Mouse (Mus musculus): ENCODE measurements around the gene Abcc1.

The Abcc1 gene

GRCm38 (mm10) chr16:14376352-14376751 lies 15.0 kb downstream of the Abcc1 start:
- no peak for DNase-seq (ENCODE audit: low read depth, low spot score)

GRCm38 (mm10) chr16:14377321-14377720 lies 16.0 kb downstream of the Abcc1 start:
- DNase-seq (ENCODE audit: low read depth, low spot score) = peak; percentile 96

GRCm38 (mm10) chr16:14378654-14379053 lies 17.3 kb downstream of the Abcc1 start:
- no peak for DNase-seq (ENCODE audit: low read depth, low spot score)

- no peak for DNase-seq (ENCODE audit: low read depth, low spot score)
Observed at GRCm38 (mm10) chr16:14379888-14380287, 18.5 kb downstream of the Abcc1 start.

- peak; percentile 84 for DNase-seq (ENCODE audit: low read depth, low spot score)
Observed at GRCm38 (mm10) chr16:14381061-14381665, 19.8 kb downstream of the Abcc1 start.

GRCm38 (mm10) chr16:14399303-14399702 lies 37.9 kb downstream of the Abcc1 start:
- DNase-seq (ENCODE audit: low read depth, low spot score) = no peak

GRCm38 (mm10) chr16:14403507-14403906 lies 42.1 kb downstream of the Abcc1 start:
- no peak for DNase-seq (ENCODE audit: low read depth, low spot score)

GRCm38 (mm10) chr16:14405636-14406035 lies 44.3 kb downstream of the Abcc1 start:
- DNase-seq (ENCODE audit: low read depth, low spot score) = no peak

- DNase-seq (ENCODE audit: low read depth, low spot score) = no peak
Observed at GRCm38 (mm10) chr16:14409124-14409523, 47.8 kb downstream of the Abcc1 start.

- DNase-seq (ENCODE audit: low read depth, low spot score) = no peak
Observed at GRCm38 (mm10) chr16:14409776-14410175, 48.4 kb downstream of the Abcc1 start.

- DNase-seq (ENCODE audit: low read depth, low spot score) = no peak
Observed at GRCm38 (mm10) chr16:14410611-14411010, 49.3 kb downstream of the Abcc1 start.

- DNase-seq (ENCODE audit: low read depth, low spot score) = no peak
Observed at GRCm38 (mm10) chr16:14411156-14411555, 49.8 kb downstream of the Abcc1 start.

- DNase-seq (ENCODE audit: low read depth, low spot score) = no peak
Observed at GRCm38 (mm10) chr16:14412551-14412950, 51.2 kb downstream of the Abcc1 start.

- no peak for DNase-seq (ENCODE audit: low read depth, low spot score)
Observed at GRCm38 (mm10) chr16:14415206-14415605, 53.8 kb downstream of the Abcc1 start.

GRCm38 (mm10) chr16:14416957-14417618 lies 55.7 kb downstream of the Abcc1 start:
- no peak for DNase-seq (ENCODE audit: low read depth, low spot score)

- no peak for DNase-seq (ENCODE audit: low read depth, low spot score)
Observed at GRCm38 (mm10) chr16:14420496-14421132, 59.3 kb downstream of the Abcc1 start.

- DNase-seq (ENCODE audit: low read depth, low spot score) = no peak
Observed at GRCm38 (mm10) chr16:14422081-14422480, 60.7 kb downstream of the Abcc1 start.

GRCm38 (mm10) chr16:14429371-14429770 lies 68.0 kb downstream of the Abcc1 start:
- DNase-seq (ENCODE audit: low read depth, low spot score) = no peak

- no peak for DNase-seq (ENCODE audit: low read depth, low spot score)
Observed at GRCm38 (mm10) chr16:14432996-14433395, 71.6 kb downstream of the Abcc1 start.

- DNase-seq (ENCODE audit: low read depth, low spot score) = no peak
Observed at GRCm38 (mm10) chr16:14435526-14435925, 74.2 kb downstream of the Abcc1 start.

- no peak for DNase-seq (ENCODE audit: low read depth, low spot score)
Observed at GRCm38 (mm10) chr16:14437446-14437982, 76.2 kb downstream of the Abcc1 start.

GRCm38 (mm10) chr16:14438561-14438960 lies 77.2 kb downstream of the Abcc1 start:
- DNase-seq (ENCODE audit: low read depth, low spot score) = no peak

GRCm38 (mm10) chr16:14439081-14439480 lies 77.7 kb downstream of the Abcc1 start:
- no peak for DNase-seq (ENCODE audit: low read depth, low spot score)
